8 mouse cellular contexts compared by ENCODE assay signal in the genomic region with DNA sequence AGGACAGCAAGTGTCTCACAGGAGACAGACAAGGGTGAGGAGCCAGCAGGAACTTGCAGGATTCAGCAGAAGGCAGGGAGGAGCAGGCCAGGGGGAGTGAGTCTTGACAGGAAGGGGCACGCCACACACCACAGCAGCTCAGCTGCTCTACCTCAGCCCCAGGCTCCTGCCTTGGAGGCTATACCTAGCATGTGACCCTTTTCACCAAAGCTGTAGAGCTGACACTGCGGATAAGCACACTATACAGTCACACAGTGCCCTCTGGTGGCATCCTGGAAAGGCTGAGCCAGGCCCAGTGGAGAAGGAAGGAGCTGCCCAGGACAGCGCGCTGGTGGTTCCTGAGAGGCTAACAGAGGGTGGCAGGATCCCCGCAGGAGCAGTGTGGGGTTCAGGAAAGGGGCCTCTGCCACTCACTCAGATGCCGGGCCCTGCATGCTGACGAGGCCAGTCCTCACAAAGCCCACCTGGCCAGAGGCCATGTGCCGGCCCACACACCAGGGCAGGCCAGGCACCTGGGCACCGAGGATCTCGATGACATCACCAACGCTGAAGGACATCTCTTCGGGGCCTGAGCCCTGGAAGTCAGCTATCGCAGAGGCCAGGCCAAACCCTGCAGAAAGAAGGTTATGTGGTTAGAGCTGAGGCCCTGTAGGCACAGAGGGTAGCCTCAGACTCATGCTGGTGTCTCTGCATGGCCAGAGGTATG. TPM values are rescaled to one million over a fixed set of nuclear protein-coding genes. Genes with fewer than 3 reads are reported as not detected.
A peak's percentile ranks its signal among the peaks of the same experiment; 100 is the strongest.
DNase-seq lines count a peak whose midpoint lies in the region; ATAC-seq and TF ChIP-seq lines count a peak whose summit lies in the region.

No protein-coding gene starts in this region.

- TF ChIP-seq CTCF in E14TG2a.4 (conservative IDR thresholded peaks at IDR 0.05; ENCODE audit: low read length): peak; percentile 73
- TF ChIP-seq CTCF in bone marrow macrophage, adult 2 months (IDR thresholded peaks at IDR 0.05; ENCODE audit: low read depth, low read length): peak; percentile 57; the same call in 1 of the 2 replicates
- peak; percentile 99 for TF ChIP-seq CTCF in heart, postnatal 0 days (IDR thresholded peaks at IDR 0.05; ENCODE audit: low read depth)
- peak; percentile 87 for TF ChIP-seq CTCF in layer of hippocampus, adult 2 months (conservative IDR thresholded peaks at IDR 0.05)

- peak; percentile 84 for ATAC-seq in embryonic facial prominence, embryonic 15.5 days (ENCODE audit: insufficient number of reproducible peaks, low FRiP score, low TSS enrichment, low read depth)
- ATAC-seq in heart, postnatal 0 days (ENCODE audit: insufficient read depth, low read depth): peak; percentile 90
- ATAC-seq in lung, embryonic 15.5 days (ENCODE audit: borderline replicate concordance, extremely low read depth, low FRiP score, low TSS enrichment): peak; percentile 72; the same call in 1 of the 2 replicates

- peak; percentile 88 for DNase-seq in heart, postnatal 0 days (ENCODE audit: low spot score)
- DNase-seq in layer of hippocampus, adult 2 months (ENCODE audit: low spot score in 2 of 2): peak; percentile 55 to 71
- DNase-seq in ovary, postnatal 14 days (ENCODE audit: low spot score): peak; percentile 57
- peak; percentile 60 to 79 for DNase-seq in urinary bladder, postnatal 4 days (ENCODE audit: low spot score in 2 of 2)

- 43% methylated on average over 13 of the region's 13 CpGs for WGBS in embryonic facial prominence, embryonic 15.5 days
- 42% methylated on average over 13 of the region's 13 CpGs for WGBS in heart, postnatal 0 days
- 46% methylated on average over 13 of the region's 13 CpGs for WGBS in lung, embryonic 15.5 days

- no peaks in the 10 kb centered on the region for H3K27me3 ChIP-seq in E14TG2a.4 (ENCODE audit: insufficient read depth, low read length)
- H3K27me3 ChIP-seq in embryonic facial prominence, embryonic 15.5 days: no peaks in the 10 kb centered on the region
- no peaks in the 10 kb centered on the region for H3K27me3 ChIP-seq in heart, postnatal 0 days (ENCODE audit: control insufficient read depth, insufficient read depth, low read length)
- no peaks in the 10 kb centered on the region for H3K27me3 ChIP-seq in lung, embryonic 15.5 days

- no peak overlapping the region for H3K4me2 ChIP-seq in embryonic facial prominence, embryonic 15.5 days (replicated peaks)
- no peak overlapping the region for H3K4me2 ChIP-seq in heart, postnatal 0 days (ENCODE audit: low read depth, low read length)
- H3K4me2 ChIP-seq in lung, embryonic 15.5 days: no peak overlapping the region

- no peak for TF ChIP-seq POLR2A in bone marrow macrophage, adult 2 months (IDR thresholded peaks at IDR 0.05; ENCODE audit: borderline replicate concordance, low read depth, low read length)

- no peak for TF ChIP-seq EP300 in heart, postnatal 0 days (IDR thresholded peaks at IDR 0.05; ENCODE audit: low read depth)

- peaks cover 61% of the 10 kb centered on the region for H3K36me3 ChIP-seq in E14TG2a.4 (ENCODE audit: insufficient read depth, low read length)
- no peaks in the 10 kb centered on the region for H3K36me3 ChIP-seq in embryonic facial prominence, embryonic 15.5 days
- peaks cover 12% of the 10 kb centered on the region; the same call in 1 of the 2 replicates for H3K36me3 ChIP-seq in heart, postnatal 0 days (replicated peaks; ENCODE audit: control insufficient read depth, insufficient read depth, low read length)
- no peaks in the 10 kb centered on the region for H3K36me3 ChIP-seq in lung, embryonic 15.5 days

- H3K4me3 ChIP-seq in E14TG2a.4 (replicated peaks; ENCODE audit: low read length): no peak overlapping the region
- H3K4me3 ChIP-seq in bone marrow macrophage, adult 2 months (ENCODE audit: insufficient read depth, low read length): no peak overlapping the region
- H3K4me3 ChIP-seq in embryonic facial prominence, embryonic 15.5 days (replicated peaks): no peak overlapping the region
- no peak overlapping the region for H3K4me3 ChIP-seq in heart, postnatal 0 days (ENCODE audit: low read depth, low read length)
- H3K4me3 ChIP-seq in layer of hippocampus, adult 2 months: no peak overlapping the region
- H3K4me3 ChIP-seq in lung, embryonic 15.5 days: no peak overlapping the region

- no peaks in the 10 kb centered on the region for H3K9me3 ChIP-seq in E14TG2a.4 (ENCODE audit: low read length)
- no peaks in the 10 kb centered on the region for H3K9me3 ChIP-seq in embryonic facial prominence, embryonic 15.5 days (replicated peaks)
- H3K9me3 ChIP-seq in heart, postnatal 0 days (replicated peaks; ENCODE audit: control insufficient read depth, low read length): no peaks in the 10 kb centered on the region
- H3K9me3 ChIP-seq in lung, embryonic 15.5 days: no peaks in the 10 kb centered on the region

- no peak overlapping the region for H3K9ac ChIP-seq in embryonic facial prominence, embryonic 15.5 days
- no peak overlapping the region for H3K9ac ChIP-seq in heart, postnatal 0 days (replicated peaks; ENCODE audit: low read depth, low read length)
- H3K9ac ChIP-seq in lung, embryonic 15.5 days: no peak overlapping the region

- peaks cover 77% of the 10 kb centered on the region for H3K4me1 ChIP-seq in E14TG2a.4 (replicated peaks; ENCODE audit: low read depth, low read length)
- peaks cover 8% of the 10 kb centered on the region; the same call in 1 of the 2 replicates for H3K4me1 ChIP-seq in bone marrow macrophage, adult 2 months (ENCODE audit: control insufficient read depth, insufficient read depth, low read length)
- 0 out of 2 replicates have a peak, but pooled peaks cover 7% of the 10 kb centered on the region for H3K4me1 ChIP-seq in embryonic facial prominence, embryonic 15.5 days
- no peaks in the 10 kb centered on the region for H3K4me1 ChIP-seq in heart, postnatal 0 days (ENCODE audit: control insufficient read depth, insufficient read depth)
- H3K4me1 ChIP-seq in lung, embryonic 15.5 days: no peaks in the 10 kb centered on the region

- H3K27ac ChIP-seq in bone marrow macrophage, adult 2 months (ENCODE audit: insufficient read depth, low read depth, low read length): no peak overlapping the region
- H3K27ac ChIP-seq in embryonic facial prominence, embryonic 15.5 days (replicated peaks): no peak overlapping the region
- H3K27ac ChIP-seq in heart, postnatal 0 days (ENCODE audit: low read depth): no peak overlapping the region
- no peak overlapping the region for H3K27ac ChIP-seq in layer of hippocampus, adult 2 months
- no peak overlapping the region for H3K27ac ChIP-seq in lung, embryonic 15.5 days

RNA-seq across cellular contexts. Expression of gene Sh3tc1, which starts 26.0 kb away (rescaled TPM):
- polyA plus RNA-seq in bone marrow macrophage, adult 2 months (2012; ENCODE audit: insufficient read depth, insufficient read length, missing spikeins): 18.2 and 23.0 TPM in 2 replicates
- 5.0 and 7.0 TPM in 2 replicates for polyA plus RNA-seq in embryonic facial prominence, embryonic 15.5 days (2015; fragmentation: Nextera tagmentation; extraction: Ambion mirVana)
- 11.4 and 15.2 TPM in 2 replicates for total RNA-seq in heart, postnatal 0 days (2014; rRNA removed; ENCODE audit: low replicate concordance)
- polyA plus RNA-seq in heart, postnatal 0 days (2015; fragmentation: Nextera tagmentation; extraction: Ambion mirVana): 6.8 and 9.4 TPM in 2 replicates
- 1 to 10 TPM; 1.7 to 2.4 TPM for total RNA-seq in layer of hippocampus, adult 2 months (2021)
- polyA plus RNA-seq in lung, embryonic 15.5 days (2015; fragmentation: Nextera tagmentation; extraction: Ambion mirVana): 11.0 and 11.6 TPM in 2 replicates

RNA-seq across cellular contexts. Expression of gene Htra3, which starts 34.2 kb away (rescaled TPM):
- 0.98 and 1.1 TPM in 2 replicates for polyA plus RNA-seq in bone marrow macrophage, adult 2 months (2012; ENCODE audit: insufficient read depth, insufficient read length, missing spikeins)
- polyA plus RNA-seq in embryonic facial prominence, embryonic 15.5 days (2015; fragmentation: Nextera tagmentation; extraction: Ambion mirVana): 31.3 and 33.0 TPM in 2 replicates
- 43.3 and 49.5 TPM in 2 replicates for total RNA-seq in heart, postnatal 0 days (2014; rRNA removed; ENCODE audit: low replicate concordance)
- 17.2 and 19.2 TPM in 2 replicates for polyA plus RNA-seq in heart, postnatal 0 days (2015; fragmentation: Nextera tagmentation; extraction: Ambion mirVana)
- 1 to 10 TPM; 5.5 to 5.6 TPM for total RNA-seq in layer of hippocampus, adult 2 months (2021)
- 26.0 and 29.2 TPM in 2 replicates for polyA plus RNA-seq in lung, embryonic 15.5 days (2015; fragmentation: Nextera tagmentation; extraction: Ambion mirVana)

RNA-seq across cellular contexts. Expression of gene Ablim2, which starts 43.9 kb away (rescaled TPM):
- polyA plus RNA-seq in bone marrow macrophage, adult 2 months (2012; ENCODE audit: insufficient read depth, insufficient read length, missing spikeins): 3.4 and 5.6 TPM in 2 replicates
- 3.5 and 4.7 TPM in 2 replicates for polyA plus RNA-seq in embryonic facial prominence, embryonic 15.5 days (2015; fragmentation: Nextera tagmentation; extraction: Ambion mirVana)
- 10.9 and 22.1 TPM in 2 replicates for total RNA-seq in heart, postnatal 0 days (2014; rRNA removed; ENCODE audit: low replicate concordance)
- 8.3 and 8.8 TPM in 2 replicates for polyA plus RNA-seq in heart, postnatal 0 days (2015; fragmentation: Nextera tagmentation; extraction: Ambion mirVana)
- 100 to 1,000 TPM; 133 to 163 TPM for total RNA-seq in layer of hippocampus, adult 2 months (2021)
- polyA plus RNA-seq in lung, embryonic 15.5 days (2015; fragmentation: Nextera tagmentation; extraction: Ambion mirVana): 0.27 and 0.62 TPM in 2 replicates
